Mouse (Mus musculus) heart, postnatal 14 days (tissue): ENCODE data around the gene Capn9. TPM values are rescaled to one million over a fixed set of nuclear protein-coding genes. Genes with fewer than 3 reads are reported as not detected.

ENCODE experiments used
- total RNA-seq, 2 experiments: library from RNA; stranded (reverse); gene quantifications; 2 replicates each; pipeline ENCODE4 v1.2.3; 2021

Capn9 gene
- total RNA-seq, 2 experiments from 2014 or later: 0.10 TPM; not detected in 1

Other genes starting within 250 kb of the Capn9 start
- 1 to 10 TPM; 2.0 to 2.2 TPM for gene Pgbd5, start 136.5 kb upstream of the Capn9 start, total RNA-seq
- gene Cog2, start 55.3 kb upstream of the Capn9 start, total RNA-seq: 10 to 100 TPM; 22.0 to 23.7 TPM
- 10 to 100 TPM; 13.4 to 13.5 TPM for gene Agt, start 6.4 kb upstream of the Capn9 start, total RNA-seq
- 100 to 1,000 TPM in 1 of 2 experiments, 10 to 100 TPM in 1; 85.6 to 103 TPM for gene 2310022B05Rik, start 87.3 kb downstream of the Capn9 start, total RNA-seq
- 10 to 100 TPM; 19.3 to 19.9 TPM for gene Ttc13, start 145.9 kb downstream of the Capn9 start, total RNA-seq
- gene Arv1, start 146.0 kb downstream of the Capn9 start, total RNA-seq: 1 to 10 TPM; 5.4 TPM
- gene Fam89a, start 175.7 kb downstream of the Capn9 start, total RNA-seq: 1 to 10 TPM; 1.8 to 1.9 TPM
- gene Trim67, start 217.0 kb downstream of the Capn9 start, total RNA-seq: under 1 TPM; 0.37 to 0.84 TPM